Mouse (Mus musculus) midbrain, embryonic 13.5 days (tissue): ENCODE data around the gene Mtr. TPM values are rescaled to one million over a fixed set of nuclear protein-coding genes. Genes with fewer than 3 reads are reported as not detected.

Experiments used
- ATAC-seq: fragments of 200-750 bp; cut with Nextera tagmentation; 2 replicates; pipeline ENCODE4 v1.8.0; 2017; ENCODE audit warnings: mild to moderate bottlenecking, moderate TSS enrichment, moderate library complexity
- H3K27ac ChIP-seq: fragments of 300-500 bp; sonication (generic); 2 replicates; pipeline ENCODE4 v1.5.1; 2015; ENCODE audit warnings: inconsistent platforms, mild to moderate bottlenecking, moderate library complexity
- H3K27me3 ChIP-seq: fragments of 300-500 bp; sonication (generic); 2 replicates; pipeline ENCODE4 v1.6.1; 2015; ENCODE audit warnings: mild to moderate bottlenecking, inconsistent platforms
- H3K36me3 ChIP-seq: fragments of 300-500 bp; sonication (generic); 2 replicates; pipeline ENCODE4 v1.6.1; 2015; ENCODE audit warnings: mild to moderate bottlenecking, inconsistent platforms
- H3K4me1 ChIP-seq: fragments of 300-500 bp; sonication (generic); replicated peaks from 2 replicates; pipeline ENCODE4 v1.6.1; 2015; ENCODE audit warnings: inconsistent platforms
- H3K4me2 ChIP-seq: fragments of 300-500 bp; sonication (generic); replicated peaks from 2 replicates; pipeline ENCODE4 v1.6.1; 2015; ENCODE audit warnings: moderate library complexity, mild to moderate bottlenecking, inconsistent platforms
- H3K4me3 ChIP-seq: fragments of 300-500 bp; sonication (generic); replicated peaks from 2 replicates; pipeline ENCODE4 v1.5.1; 2015; ENCODE audit warnings: mild to moderate bottlenecking, inconsistent platforms
- H3K9ac ChIP-seq: fragments of 300-500 bp; sonication (generic); replicated peaks from 2 replicates; pipeline ENCODE4 v1.6.1; 2015; ENCODE audit warnings: mild to moderate bottlenecking, inconsistent platforms
- H3K9me3 ChIP-seq: fragments of 300-500 bp; sonication (generic); 2 replicates; pipeline ENCODE4 v1.6.1; 2016; ENCODE audit warnings: mild to moderate bottlenecking, inconsistent platforms
- WGBS: fragments of 180-500 bp; shearing (Covaris S2); methylation state at CpG from one replicate; pipeline ENCODE4 v1.1.7; 2015; 5-methylcytosine and 5-hydroxymethylcytosine counted together
- polyA plus RNA-seq: library from polyadenylated mRNA; unstranded; fragments of >200 nt; fragmentation: Nextera tagmentation; extraction: Ambion mirVana; gene quantifications from 2 replicates; pipeline ENCODE4 v1.2.1, GENCODE M21; 2015

The Mtr gene
- polyA plus RNA-seq, 1 experiment from 2014 or later: 5.3 TPM

- Histone ChIP-seq H3K36me3 (peaks cover 46% of the 10 kb centered on the region), H3K4me2 (no peak overlapping the region), H3K4me1 (no peaks in the 10 kb centered on the region), H3K9ac (no peak overlapping the region), H3K4me3 (no peak overlapping the region), H3K27me3 (no peaks in the 10 kb centered on the region), H3K27ac (no peak overlapping the region), H3K9me3 (no peaks in the 10 kb centered on the region)
- 86% methylated on average over 11 of the region's 11 CpGs for WGBS
- no peak for ATAC-seq
These were observed 69.1 kb downstream of the Mtr start for GRCm38 (mm10) chr13:12188804-12189203.

- 70% methylated on average over 8 of the region's 8 CpGs for WGBS
These were observed 78.4 kb downstream of the Mtr start for GRCm38 (mm10) chr13:12179481-12179880.

GRCm38 (mm10) chr13:12176761-12177160 is 81.2 kb downstream of the Mtr start:
- WGBS: 25% methylated on average over 3 of the region's 3 CpGs
- 0 out of 2 replicates have a peak, but pooled peaks have one; percentile 34 for ATAC-seq
- H3K4me1 ChIP-seq: 0 out of 2 replicates have a peak, but pooled peaks cover 5% of the 10 kb centered on the region
- H3K9ac ChIP-seq: no peak overlapping the region
- no peaks in the 10 kb centered on the region for H3K9me3 ChIP-seq
- no peak overlapping the region for H3K27ac ChIP-seq
- H3K4me3 ChIP-seq: no peak overlapping the region
- no peaks in the 10 kb centered on the region for H3K36me3 ChIP-seq
- H3K4me2 ChIP-seq: peak overlapping the region; percentile 13; the same call in 1 of the 2 replicates
- H3K27me3 ChIP-seq: no peaks in the 10 kb centered on the region

More at GRCm38 (mm10) chr13:12179481-12179880, 78.4 kb downstream of the Mtr start:
- Histone ChIP-seq H3K27ac (no peak overlapping the region), H3K4me1 (0 out of 2 replicates have a peak, but pooled peaks cover 5% of the 10 kb centered on the region), H3K4me2 (no peak overlapping the region), H3K36me3 (0 out of 2 replicates have a peak, but pooled peaks cover 2% of the 10 kb centered on the region), H3K4me3 (no peak overlapping the region), H3K27me3 (no peaks in the 10 kb centered on the region), H3K9me3 (no peaks in the 10 kb centered on the region), H3K9ac (no peak overlapping the region)
- ATAC-seq: no peak

GRCm38 (mm10) chr13:12175988-12176736 is 81.8 kb downstream of the Mtr start:
- no peaks in the 10 kb centered on the region for H3K36me3 ChIP-seq
- no peak overlapping the region for H3K4me3 ChIP-seq
- peak; percentile 62 for ATAC-seq
- H3K4me2 ChIP-seq: peak overlapping the region; percentile 13
- H3K9me3 ChIP-seq: no peaks in the 10 kb centered on the region
- 43% methylated on average over 16 of the region's 16 CpGs for WGBS
- no peak overlapping the region for H3K9ac ChIP-seq
- no peaks in the 10 kb centered on the region for H3K27me3 ChIP-seq
- 0 out of 2 replicates have a peak, but pooled peaks cover 5% of the 10 kb centered on the region for H3K4me1 ChIP-seq
- H3K27ac ChIP-seq: no peak overlapping the region

DNA sequence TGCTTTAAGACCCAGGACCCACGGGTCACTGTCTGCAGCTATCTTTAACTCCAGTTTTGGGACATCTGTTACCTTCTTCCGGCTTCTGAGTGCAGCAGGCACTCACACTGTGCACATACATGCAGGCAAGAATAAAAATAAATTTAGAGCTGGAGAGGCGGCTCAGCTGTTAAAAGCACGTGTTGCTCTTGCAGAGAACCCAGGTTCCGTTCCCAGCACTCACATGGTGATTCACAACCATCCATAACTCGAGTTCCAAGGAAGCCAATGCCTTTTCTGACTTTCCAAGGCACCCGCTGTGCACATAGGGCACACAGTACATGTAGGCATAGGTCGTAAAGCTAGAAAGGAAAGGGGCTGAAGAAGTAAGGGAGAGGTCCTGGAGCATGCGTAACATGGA is 90.6 kb downstream of the Mtr start:
- WGBS: 89% methylated on average over 9 of the region's 9 CpGs
- ATAC-seq: no peak
- Histone ChIP-seq H3K36me3 (no peaks in the 10 kb centered on the region), H3K4me2 (no peak overlapping the region), H3K27me3 (no peaks in the 10 kb centered on the region), H3K4me3 (no peak overlapping the region), H3K9ac (no peak overlapping the region), H3K27ac (no peak overlapping the region), H3K9me3 (no peaks in the 10 kb centered on the region), H3K4me1 (peaks cover 8% of the 10 kb centered on the region; the same call in 1 of the 2 replicates)

DNA sequence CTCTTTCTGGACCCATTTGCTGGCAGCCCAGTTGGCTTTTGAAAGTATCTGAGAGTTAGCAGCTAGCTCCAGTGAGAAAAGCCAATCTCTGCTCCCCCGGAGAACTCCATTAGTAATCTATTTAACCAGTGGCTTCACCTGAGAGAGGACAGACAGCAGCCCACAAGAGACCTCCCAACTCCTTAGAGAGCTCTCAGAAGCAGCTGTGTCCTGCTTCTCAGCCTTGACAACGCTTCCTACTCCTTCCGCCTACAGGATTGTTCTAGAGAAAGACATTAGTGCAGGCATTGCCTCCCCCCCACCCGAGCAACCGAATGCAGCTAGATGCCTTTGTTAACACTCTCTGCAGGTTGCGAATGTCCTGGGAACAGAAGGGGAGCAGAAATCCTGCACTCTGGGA is 91.5 kb downstream of the Mtr start:
- H3K27ac ChIP-seq: no peak overlapping the region
- H3K4me3 ChIP-seq: no peak overlapping the region
- 16% methylated on average over 6 of the region's 6 CpGs for WGBS
- H3K36me3 ChIP-seq: no peaks in the 10 kb centered on the region
- H3K4me2 ChIP-seq: no peak overlapping the region
- no peak for ATAC-seq
- H3K4me1 ChIP-seq: peaks cover 8% of the 10 kb centered on the region; the same call in 1 of the 2 replicates
- no peaks in the 10 kb centered on the region for H3K9me3 ChIP-seq
- H3K9ac ChIP-seq: no peak overlapping the region
- H3K27me3 ChIP-seq: no peaks in the 10 kb centered on the region

GRCm38 (mm10) chr13:12165461-12166058 is 92.4 kb downstream of the Mtr start:
- no peaks in the 10 kb centered on the region for H3K27me3 ChIP-seq
- no peak for ATAC-seq
- peaks cover 8% of the 10 kb centered on the region; the same call in 1 of the 2 replicates for H3K4me1 ChIP-seq
- H3K36me3 ChIP-seq: no peaks in the 10 kb centered on the region
- no peak overlapping the region for H3K4me2 ChIP-seq
- H3K9me3 ChIP-seq: no peaks in the 10 kb centered on the region
- no peak overlapping the region for H3K4me3 ChIP-seq
- WGBS: 69% methylated on average over 8 of the region's 8 CpGs
- no peak overlapping the region for H3K9ac ChIP-seq
- H3K27ac ChIP-seq: no peak overlapping the region

DNA sequence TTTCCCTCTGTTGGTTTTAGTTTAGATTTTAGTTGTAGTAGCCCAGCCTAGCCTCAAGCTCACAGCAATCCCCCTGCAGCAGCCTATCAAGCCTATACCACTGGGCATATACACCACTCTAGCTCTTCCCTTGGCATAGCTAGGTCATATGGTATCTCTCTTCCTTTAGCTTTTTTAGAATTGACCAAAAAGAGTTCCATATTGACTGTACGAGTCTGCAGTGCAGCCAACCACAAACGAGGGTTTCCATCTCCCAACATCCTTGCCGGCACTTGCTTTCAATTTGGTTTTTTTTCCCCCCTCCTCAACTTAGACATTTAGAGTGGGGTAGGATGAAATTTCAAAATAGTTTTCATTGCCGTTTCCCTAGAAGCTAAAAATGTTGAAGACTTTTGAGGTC is 95.5 kb downstream of the Mtr start:
- Histone ChIP-seq H3K9me3 (no peaks in the 10 kb centered on the region), H3K27me3 (no peaks in the 10 kb centered on the region), H3K4me1 (peaks cover 20% of the 10 kb centered on the region), H3K4me3 (no peak overlapping the region), H3K4me2 (no peak overlapping the region), H3K9ac (no peak overlapping the region), H3K36me3 (no peaks in the 10 kb centered on the region), H3K27ac (no peak overlapping the region)
- ATAC-seq: no peak
- WGBS: 96% methylated on average over 4 of the region's 4 CpGs

DNA sequence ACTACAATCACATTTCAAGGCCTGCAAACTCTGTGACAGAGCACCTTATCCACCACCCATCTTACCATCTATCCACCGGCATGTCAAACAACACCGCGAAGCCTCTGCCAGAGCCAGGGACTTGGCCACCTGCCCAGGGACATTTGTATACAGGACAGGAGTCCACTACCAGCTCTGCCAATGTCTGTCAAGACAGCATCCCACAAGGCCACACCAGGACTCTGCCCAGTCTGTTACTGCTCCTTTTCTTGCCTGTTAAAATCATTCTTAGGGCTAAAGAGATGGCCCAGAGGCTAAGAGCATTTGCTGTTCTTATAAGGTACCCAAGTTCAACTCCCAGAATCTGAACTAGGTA is 97.8 kb downstream of the Mtr start:
- Histone ChIP-seq H3K27me3 (no peaks in the 10 kb centered on the region), H3K4me3 (no peak overlapping the region), H3K9me3 (no peaks in the 10 kb centered on the region), H3K36me3 (no peaks in the 10 kb centered on the region), H3K9ac (no peak overlapping the region), H3K4me2 (no peak overlapping the region), H3K27ac (no peak overlapping the region), H3K4me1 (peaks cover 12% of the 10 kb centered on the region)
- WGBS: 87% methylated on average over 3 of the region's 3 CpGs
- 0 out of 2 replicates have a peak, but pooled peaks have one; percentile 24 for ATAC-seq

- peak; percentile 69 for ATAC-seq
- H3K27me3 ChIP-seq: no peaks in the 10 kb centered on the region
- no peaks in the 10 kb centered on the region for H3K36me3 ChIP-seq
- H3K4me2 ChIP-seq: no peak overlapping the region
- no peaks in the 10 kb centered on the region for H3K9me3 ChIP-seq
- H3K4me3 ChIP-seq: no peak overlapping the region
- no peak overlapping the region for H3K9ac ChIP-seq
- peaks cover 12% of the 10 kb centered on the region for H3K4me1 ChIP-seq
- 54% methylated on average over 9 of the region's 9 CpGs for WGBS
- H3K27ac ChIP-seq: peak overlapping the region; percentile 1; the same call in 1 of the 2 replicates
These were observed 98.4 kb downstream of the Mtr start for GRCm38 (mm10) chr13:12159288-12160120.

DNA sequence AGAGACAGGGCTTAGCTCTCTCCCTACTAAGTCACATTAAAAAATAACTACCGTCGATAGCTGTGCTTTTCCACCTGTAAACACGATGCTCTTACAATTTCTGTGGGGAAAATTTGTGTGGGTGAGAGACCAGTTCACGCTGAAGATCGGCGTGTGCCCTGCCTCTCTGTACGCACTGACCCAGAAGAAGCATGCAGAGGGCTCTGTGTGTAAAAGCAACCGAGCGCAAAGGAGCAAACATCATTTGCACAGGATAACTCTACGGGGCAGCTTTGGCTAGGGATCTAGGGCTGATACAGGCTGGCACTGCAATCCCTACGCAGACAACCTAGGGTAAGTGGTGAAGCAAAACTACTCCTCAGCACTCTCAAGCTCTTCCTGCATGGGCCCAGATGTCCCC is 104.0 kb downstream of the Mtr start:
- Histone ChIP-seq H3K4me1 (no peaks in the 10 kb centered on the region), H3K27ac (0 out of 2 replicates have a peak overlapping the region, but pooled peaks have one; percentile 2), H3K4me3 (no peak overlapping the region), H3K36me3 (no peaks in the 10 kb centered on the region), H3K9ac (no peak overlapping the region), H3K27me3 (no peaks in the 10 kb centered on the region), H3K4me2 (no peak overlapping the region), H3K9me3 (no peaks in the 10 kb centered on the region)
- ATAC-seq: peak; percentile 37
- WGBS: 62% methylated on average over 11 of the region's 11 CpGs
